Mouse (Mus musculus) megakaryocyte, embryonic 14.5 days (primary cell): ENCODE data around the gene Rpp30. TPM values are rescaled to one million over a fixed set of nuclear protein-coding genes. Genes with fewer than 3 reads are reported as not detected.
A peak's percentile ranks its signal among the peaks of the same experiment; 100 is the strongest.

Experiments
- H3K27me3 ChIP-seq: replicated peaks from 2 replicates; pipeline ENCODE3; 2012; ENCODE audit warnings: inconsistent platforms
- H3K36me3 ChIP-seq: replicated peaks from 2 replicates; pipeline ENCODE3; 2012; ENCODE audit warnings: low read length, inconsistent platforms, mixed read lengths
- H3K4me1 ChIP-seq: 2 replicates; pipeline ENCODE4 v1.6.1; 2012; ENCODE audit warnings: inconsistent platforms
- H3K4me3 ChIP-seq: replicated peaks from 2 replicates; pipeline ENCODE3; 2012; ENCODE audit warnings: moderate library complexity, mild to moderate bottlenecking, inconsistent platforms
- H3K9me3 ChIP-seq: 2 replicates; pipeline ENCODE4 v1.6.1; 2012; ENCODE audit warnings: inconsistent platforms
- FLI1 ChIP-seq: IDR thresholded peaks from 2 replicates; pipeline ENCODE4 v1.6.1; 2012; ENCODE audit warnings: low read length, inconsistent platforms, mixed read lengths
- GATA1 ChIP-seq: IDR thresholded peaks from 3 replicates; pipeline ENCODE4 v1.6.1; 2012; ENCODE audit warnings: mixed read lengths, low read length, inconsistent platforms, borderline replicate concordance
- polyA plus RNA-seq: library from polyadenylated mRNA; stranded (reverse); fragments of >175 nt; gene quantifications from 2 replicates; pipeline ENCODE4 v1.2.3, GENCODE M21; 2012; ENCODE audit warnings: low replicate concordance; ENCODE audit not compliant: insufficient read depth

Gene Rpp30
- polyA plus RNA-seq, result 5.5 TPM in 1 of 2 replicates, not detected in the other

DNA sequence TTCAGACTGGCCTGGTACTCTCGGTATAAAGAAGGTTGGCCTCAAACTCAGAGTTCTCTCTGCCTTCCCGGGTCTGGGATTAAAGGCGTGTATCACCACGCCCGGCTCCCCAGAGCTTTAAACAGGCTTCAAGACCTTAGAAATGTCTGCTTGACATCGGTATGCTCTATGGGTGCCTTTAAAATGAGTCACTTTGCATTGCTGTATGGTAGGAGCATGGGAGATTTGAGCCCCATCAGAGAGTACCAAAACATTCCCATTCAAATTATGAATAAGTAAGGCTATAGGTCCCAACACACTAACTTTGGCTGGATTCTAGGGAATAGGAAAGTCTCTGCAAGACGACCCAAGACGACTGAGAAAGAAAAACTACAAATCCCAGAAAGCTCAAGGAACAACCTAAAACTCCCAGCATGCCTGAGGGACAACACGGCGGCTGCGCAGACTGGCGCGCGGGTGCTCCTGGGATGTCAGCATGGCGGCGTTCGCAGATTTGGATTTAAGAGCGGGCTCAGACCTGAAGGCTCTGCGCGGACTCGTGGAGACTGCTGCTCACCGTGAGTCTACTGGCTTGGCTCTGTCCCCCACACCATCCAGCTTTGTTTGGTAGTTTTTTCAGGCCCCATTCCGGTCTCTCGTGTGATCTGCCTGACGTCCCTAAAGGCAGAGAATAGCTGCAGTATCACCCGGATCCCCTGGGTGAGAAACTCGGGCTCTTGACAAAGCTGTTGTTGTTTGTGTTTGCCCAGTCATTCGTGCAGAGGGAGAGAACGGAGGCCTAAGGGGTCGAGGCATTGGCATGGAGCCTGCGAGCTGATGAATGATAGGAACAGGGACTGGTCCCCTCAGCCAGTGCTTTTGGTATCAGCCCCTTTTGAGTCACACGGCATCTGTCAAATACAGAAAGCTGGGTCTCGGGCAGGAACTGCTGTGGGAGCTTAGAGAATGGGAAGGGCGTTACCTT lies at the start of gene Rpp30:
Rpp30 (plus strand) TSS at position 455 of the 964 bp plus-strand sequence.
- Histone ChIP-seq H3K27me3 (no peaks in the 10 kb centered on the region), H3K4me3 (peak within 1 kb of the TSS; percentile 96), H3K4me1 (peaks cover 18% of the 10 kb centered on the region), H3K36me3 (peaks cover 17% of the 10 kb centered on the region), H3K9me3 (no peaks in the 10 kb centered on the region)
- TF ChIP-seq GATA1 (no peak), FLI1 (no peak)

DNA sequence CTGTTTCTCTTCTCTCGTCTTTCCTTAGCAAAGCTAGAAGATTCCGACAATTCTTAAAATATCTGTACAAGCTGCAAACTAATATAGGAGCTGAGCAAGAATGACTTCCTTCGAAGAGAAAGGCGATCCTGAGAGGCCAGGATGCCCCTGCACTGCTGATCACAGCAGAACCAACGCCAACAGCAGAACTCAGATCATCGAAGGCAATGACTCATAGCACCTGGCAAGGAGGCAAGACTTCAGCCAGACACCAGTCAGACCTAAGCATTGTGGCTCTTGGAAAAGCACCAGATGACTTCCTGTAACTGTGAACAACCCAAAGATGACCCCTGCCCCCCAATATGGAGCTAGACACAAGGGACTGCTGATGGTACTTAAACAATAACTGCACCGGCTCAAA lies 37.5 kb upstream of the Rpp30 start:
- TF ChIP-seq GATA1 (no peak), FLI1 (no peak)
- Histone ChIP-seq H3K27me3 (peaks cover 4% of the 10 kb centered on the region), H3K36me3 (no peaks in the 10 kb centered on the region), H3K4me1 (no peaks in the 10 kb centered on the region), H3K9me3 (no peaks in the 10 kb centered on the region), H3K4me3 (no peak overlapping the region)

DNA sequence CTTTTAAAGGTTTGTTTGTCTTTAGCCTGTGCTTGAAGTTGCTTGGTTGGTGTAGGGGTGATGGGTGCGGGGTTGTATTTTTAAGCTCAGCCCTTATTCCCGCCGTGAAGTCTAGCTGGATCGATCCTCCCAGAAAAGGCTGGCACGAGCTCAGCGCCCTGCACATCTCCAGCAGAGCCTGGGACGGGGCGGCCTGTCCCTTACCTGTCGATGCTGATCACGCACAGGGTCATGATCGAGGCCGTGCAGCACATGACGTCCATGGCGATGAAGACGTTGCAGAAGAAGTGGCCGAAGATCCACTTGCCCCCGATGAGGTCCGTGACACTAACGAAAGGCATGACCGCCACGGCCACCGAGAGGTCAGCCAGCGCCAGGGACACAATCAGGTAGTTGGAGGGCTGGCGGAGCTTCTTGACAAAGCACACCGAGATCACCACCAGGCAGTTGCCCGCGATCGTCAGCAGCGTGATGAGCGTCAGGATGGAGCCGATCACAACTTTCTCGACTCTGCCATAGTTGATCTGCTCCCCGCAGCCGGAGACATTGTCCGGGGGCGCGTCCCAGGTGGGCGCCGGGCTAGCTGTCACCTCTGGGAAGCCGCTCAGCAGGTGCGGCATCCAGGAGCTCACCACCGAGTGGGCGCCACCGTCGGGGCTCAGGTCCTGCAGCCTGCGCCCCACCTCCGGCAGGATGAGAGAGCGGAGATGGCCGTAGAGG lies 26.9 kb upstream of the Rpp30 start:
- Histone ChIP-seq H3K9me3 (peaks cover 17% of the 10 kb centered on the region), H3K4me1 (peaks cover 13% of the 10 kb centered on the region), H3K4me3 (peak overlapping the region; percentile 91), H3K36me3 (no peaks in the 10 kb centered on the region), H3K27me3 (peaks cover 44% of the 10 kb centered on the region)
- no peak for TF ChIP-seq GATA1
- TF ChIP-seq FLI1, result no peak

DNA sequence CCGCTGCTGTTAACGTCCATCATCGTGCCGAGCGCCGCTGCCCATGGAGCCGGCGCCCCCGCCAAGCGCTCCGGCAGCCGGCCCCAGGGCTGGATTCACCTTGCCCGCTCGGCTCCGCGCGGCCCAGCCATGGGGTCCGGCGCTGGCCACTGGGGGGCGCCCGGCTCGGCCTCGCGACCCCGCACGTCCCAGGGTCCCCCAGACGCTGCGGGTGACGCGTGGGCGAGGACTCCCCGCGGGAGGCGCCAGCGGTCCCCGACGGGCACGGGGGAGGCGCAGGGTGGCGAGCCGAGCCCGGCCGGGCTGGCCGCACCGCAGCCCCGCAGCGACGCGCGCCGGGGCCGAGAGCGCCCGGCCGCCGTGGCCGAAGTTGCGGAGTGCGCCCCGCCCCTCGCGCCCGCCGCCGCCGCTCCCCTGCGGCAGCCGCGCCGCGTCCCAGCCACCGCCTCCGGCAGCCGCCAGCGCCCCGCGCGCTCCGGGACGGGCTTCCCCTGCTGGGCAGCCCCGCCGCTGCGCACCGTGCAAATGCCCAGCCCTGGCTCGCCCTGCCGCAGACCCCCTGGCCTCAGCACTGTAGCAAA lies 26.2 kb upstream of the Rpp30 start, which contains the start of gene Htr7:
Htr7 (minus strand) TSS at position 277 of the 581 bp plus-strand sequence.
- Histone ChIP-seq H3K36me3 (no peaks in the 10 kb centered on the region), H3K4me1 (peaks cover 13% of the 10 kb centered on the region), H3K4me3 (peak within 1 kb of the TSS; percentile 91), H3K9me3 (peaks cover 17% of the 10 kb centered on the region), H3K27me3 (peaks cover 44% of the 10 kb centered on the region)
- TF ChIP-seq FLI1 (no peak), GATA1 (no peak)

DNA sequence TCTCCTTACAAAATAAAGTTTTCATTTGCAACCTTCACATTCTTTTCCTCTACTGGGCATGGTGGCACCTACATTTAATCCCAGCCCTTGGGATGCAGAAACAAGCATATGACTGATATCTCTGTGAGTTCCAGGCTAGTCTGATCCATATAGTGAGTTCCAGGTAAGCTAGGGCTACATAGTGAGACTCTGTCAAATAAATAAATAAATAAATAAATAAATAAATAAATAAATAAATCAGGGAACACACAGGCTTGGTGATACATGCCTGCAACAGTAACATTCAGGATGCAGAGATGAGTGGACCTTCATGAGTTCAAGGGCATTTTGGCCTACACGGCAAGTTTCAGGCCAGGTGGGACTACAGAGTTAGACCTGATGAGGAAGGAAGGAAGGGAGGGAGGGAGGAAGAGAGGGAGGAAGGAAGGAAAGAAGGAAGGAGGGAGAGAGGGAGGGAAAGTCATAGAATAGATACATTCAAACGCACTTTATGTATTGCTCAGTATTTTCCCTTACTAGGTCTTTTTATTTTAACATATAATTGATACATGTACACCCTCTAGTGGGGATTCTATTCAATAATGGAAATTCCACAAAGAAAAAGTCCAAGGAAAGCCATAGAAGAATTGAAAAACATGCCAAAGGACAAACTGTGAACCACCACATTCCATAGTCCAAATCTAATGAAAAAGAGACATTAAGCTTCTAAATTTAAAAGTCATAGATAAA lies 20.6 kb upstream of the Rpp30 start:
- H3K27me3 ChIP-seq, result peaks cover 11% of the 10 kb centered on the region
- TF ChIP-seq FLI1 (no peak), GATA1 (no peak)
- peaks cover 4% of the 10 kb centered on the region for H3K9me3 ChIP-seq
- H3K4me3 ChIP-seq, result no peak overlapping the region
- H3K36me3 ChIP-seq, result no peaks in the 10 kb centered on the region
- H3K4me1 ChIP-seq, result no peaks in the 10 kb centered on the region

DNA sequence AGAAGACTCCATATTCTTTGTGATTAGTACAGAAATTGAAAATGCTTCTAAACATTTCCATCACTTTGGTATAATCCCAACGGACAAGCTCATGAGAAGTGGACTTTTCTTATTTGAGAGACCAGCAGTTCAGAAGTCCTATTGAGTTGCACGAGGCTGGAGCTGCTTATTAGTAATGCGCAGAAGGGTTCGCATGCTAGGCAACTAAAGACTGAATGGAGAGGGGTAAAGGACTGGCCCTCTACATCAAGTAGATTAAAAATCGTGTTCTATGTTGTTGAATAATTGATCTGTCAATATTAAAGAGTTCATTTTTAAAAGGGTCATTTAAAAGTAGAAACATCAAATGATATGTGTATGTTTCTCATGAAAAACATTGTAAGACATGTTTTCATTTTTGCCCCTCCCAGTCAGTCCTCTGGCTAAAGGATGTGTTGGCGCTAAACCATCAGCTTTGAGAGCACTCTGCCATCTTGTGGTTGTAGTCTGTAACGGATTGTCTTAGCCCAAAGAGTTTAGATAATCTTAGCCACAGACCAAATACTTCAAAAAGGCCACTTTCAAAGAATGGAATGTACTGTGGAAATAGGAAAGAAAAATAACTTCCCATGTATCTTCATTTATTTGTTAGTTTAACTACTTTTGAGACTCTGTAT lies 782 bp upstream of the Rpp30 start:
- TF ChIP-seq GATA1 (no peak), FLI1 (no peak)
- peak overlapping the region; percentile 96 for H3K4me3 ChIP-seq
- H3K9me3 ChIP-seq, result no peaks in the 10 kb centered on the region
- no peaks in the 10 kb centered on the region for H3K27me3 ChIP-seq
- peaks cover 18% of the 10 kb centered on the region for H3K4me1 ChIP-seq
- peaks cover 9% of the 10 kb centered on the region for H3K36me3 ChIP-seq

DNA sequence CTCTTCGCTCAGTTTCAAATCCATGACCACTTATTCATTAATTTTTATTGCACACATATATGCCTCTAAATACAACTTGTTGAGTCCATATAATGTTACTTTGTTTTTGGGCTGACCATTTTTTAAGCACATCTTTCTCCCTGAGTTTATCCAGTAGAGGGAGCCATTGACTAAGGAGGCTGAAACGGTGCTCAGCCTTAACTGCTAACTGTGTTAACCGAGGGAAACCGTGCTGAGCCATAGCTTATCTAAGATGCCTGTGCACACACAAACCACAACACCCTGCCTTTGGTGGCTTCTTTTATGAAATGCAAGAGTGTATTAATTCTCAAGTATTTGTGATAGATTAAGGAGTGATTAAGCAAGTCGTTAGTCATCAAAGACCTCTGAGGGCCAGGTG lies 7.3 kb downstream of the Rpp30 start:
- H3K4me3 ChIP-seq, result no peak overlapping the region
- H3K36me3 ChIP-seq, result peaks cover 85% of the 10 kb centered on the region
- TF ChIP-seq FLI1 (no peak), GATA1 (no peak)
- no peaks in the 10 kb centered on the region for H3K9me3 ChIP-seq
- peaks cover 5% of the 10 kb centered on the region; the same call in 1 of the 2 replicates for H3K4me1 ChIP-seq
- no peaks in the 10 kb centered on the region for H3K27me3 ChIP-seq

DNA sequence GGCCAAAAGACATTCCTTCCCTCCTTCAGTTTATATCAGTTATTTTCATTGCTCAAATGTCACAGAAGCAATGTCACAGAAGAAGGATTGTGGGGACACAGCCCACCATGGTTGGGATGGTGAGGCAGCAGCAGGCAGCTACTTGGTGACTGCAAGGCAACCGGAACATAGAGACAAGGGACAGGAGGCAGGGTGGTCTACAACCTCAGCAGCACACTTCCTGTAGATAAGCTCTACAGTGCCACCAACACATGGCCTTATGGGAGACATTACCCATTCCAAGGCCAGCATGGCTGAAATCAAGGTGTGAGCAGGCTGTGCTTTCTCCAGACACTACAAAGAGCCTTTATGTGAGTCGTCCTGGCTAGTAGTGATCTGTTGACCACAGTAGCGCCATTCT lies 13.7 kb downstream of the Rpp30 start:
- Histone ChIP-seq H3K27me3 (no peaks in the 10 kb centered on the region), H3K4me1 (peaks cover 8% of the 10 kb centered on the region), H3K36me3 (peaks cover 96% of the 10 kb centered on the region), H3K9me3 (no peaks in the 10 kb centered on the region), H3K4me3 (no peak overlapping the region)
- no peak for TF ChIP-seq GATA1
- no peak for TF ChIP-seq FLI1
